Mouse (Mus musculus) kidney, embryonic 16.5 days (tissue): ENCODE data around the gene Jarid2. TPM values are rescaled to one million over a fixed set of nuclear protein-coding genes. Genes with fewer than 3 reads are reported as not detected.

Source experiments
- ATAC-seq: fragments of 200-750 bp; cut with Nextera tagmentation; 2 replicates; pipeline ENCODE4 v1.8.0; 2017; ENCODE audit warnings: moderate TSS enrichment; ENCODE audit not compliant: low FRiP score, low TSS enrichment
- H3K27ac ChIP-seq: fragments of 300-500 bp; sonication (generic); 2 replicates; pipeline ENCODE4 v1.5.1; 2014; ENCODE audit warnings: low read length
- H3K27me3 ChIP-seq: fragments of 300-500 bp; sonication (generic); 2 replicates; pipeline ENCODE4 v1.6.1; 2014; ENCODE audit warnings: low read length, control low read depth, mixed read lengths; ENCODE audit not compliant: insufficient read depth
- H3K36me3 ChIP-seq: fragments of 300-500 bp; sonication (generic); 2 replicates; pipeline ENCODE4 v1.6.1; 2014; ENCODE audit warnings: low read length, control low read depth, mixed read lengths; ENCODE audit not compliant: insufficient read depth
- H3K4me1 ChIP-seq: fragments of 300-500 bp; sonication (generic); 2 replicates; pipeline ENCODE4 v1.6.1; 2014; ENCODE audit warnings: low read length, control low read depth, mixed read lengths; ENCODE audit not compliant: insufficient read depth
- H3K4me2 ChIP-seq: fragments of 300-500 bp; sonication (generic); replicated peaks from 2 replicates; pipeline ENCODE4 v1.6.1; 2014; ENCODE audit warnings: low read depth, low read length
- H3K4me3 ChIP-seq: fragments of 300-500 bp; sonication (generic); 2 replicates; pipeline ENCODE4 v1.5.1; 2014; ENCODE audit warnings: mild to moderate bottlenecking, low read length
- H3K9ac ChIP-seq: fragments of 300-500 bp; sonication (generic); replicated peaks from 2 replicates; pipeline ENCODE4 v1.6.1; 2014; ENCODE audit warnings: low read length
- H3K9me3 ChIP-seq: fragments of 300-500 bp; sonication (generic); 2 replicates; pipeline ENCODE4 v1.6.1; 2016; ENCODE audit warnings: low read length, control low read depth
- WGBS: fragments of 180-500 bp; shearing (Covaris S2); extraction: QIAGEN DNeasy Blood & Tissue Kit; methylation state at CpG from one replicate; pipeline ENCODE4 v1.1.7; 2014; 5-methylcytosine and 5-hydroxymethylcytosine counted together
- polyA plus RNA-seq: library from polyadenylated mRNA; unstranded; fragments of >200 nt; fragmentation: Nextera tagmentation; extraction: Ambion mirVana; gene quantifications from 2 replicates; pipeline ENCODE4 v1.2.1, GENCODE M21; 2015

Gene Jarid2
- polyA plus RNA-seq, 1 experiment from 2014 or later, result 39.7 TPM

DNA sequence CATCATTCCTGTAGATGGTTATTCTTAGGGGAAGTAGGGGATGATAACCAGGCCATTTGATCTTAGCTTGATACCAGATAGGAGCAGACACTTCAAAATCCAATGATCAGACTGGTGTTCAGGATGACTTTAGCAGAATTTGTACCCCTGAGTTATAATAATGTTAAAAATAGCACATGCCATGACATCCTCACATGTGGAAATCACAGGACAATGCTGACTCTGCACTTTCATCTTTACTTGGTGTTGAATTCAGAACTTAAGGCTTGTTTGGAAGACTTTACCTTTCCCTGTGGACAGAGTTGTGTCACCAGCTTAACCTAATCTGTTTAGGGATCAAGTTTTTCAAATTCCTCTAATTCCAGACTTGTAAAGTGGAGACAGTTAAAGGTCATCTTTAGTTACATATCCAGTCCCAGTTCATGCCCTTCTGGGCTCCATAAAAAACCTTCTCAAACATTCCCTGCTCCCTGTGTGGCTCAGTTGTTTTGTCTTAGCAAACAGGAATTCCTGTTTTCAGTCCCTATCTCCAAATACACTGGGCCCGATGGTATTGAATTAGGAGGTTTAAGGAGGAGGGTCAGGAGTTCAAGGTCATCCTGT is 5.9 kb downstream of the Jarid2 start:
- peak overlapping the region; percentile 24; the same call in 1 of the 2 replicates for H3K27ac ChIP-seq
- H3K9ac ChIP-seq, result 0 out of 2 replicates have a peak overlapping the region, but pooled peaks have one; percentile 22
- 21% methylated on average over 1 of the region's 1 CpGs for WGBS
- H3K4me3 ChIP-seq, result no peak overlapping the region
- H3K9me3 ChIP-seq, result no peaks in the 10 kb centered on the region
- peak overlapping the region; percentile 23 for H3K4me2 ChIP-seq
- no peaks in the 10 kb centered on the region for H3K27me3 ChIP-seq
- peaks cover 30% of the 10 kb centered on the region for H3K4me1 ChIP-seq
- no peak for ATAC-seq
- H3K36me3 ChIP-seq, result no peaks in the 10 kb centered on the region

DNA sequence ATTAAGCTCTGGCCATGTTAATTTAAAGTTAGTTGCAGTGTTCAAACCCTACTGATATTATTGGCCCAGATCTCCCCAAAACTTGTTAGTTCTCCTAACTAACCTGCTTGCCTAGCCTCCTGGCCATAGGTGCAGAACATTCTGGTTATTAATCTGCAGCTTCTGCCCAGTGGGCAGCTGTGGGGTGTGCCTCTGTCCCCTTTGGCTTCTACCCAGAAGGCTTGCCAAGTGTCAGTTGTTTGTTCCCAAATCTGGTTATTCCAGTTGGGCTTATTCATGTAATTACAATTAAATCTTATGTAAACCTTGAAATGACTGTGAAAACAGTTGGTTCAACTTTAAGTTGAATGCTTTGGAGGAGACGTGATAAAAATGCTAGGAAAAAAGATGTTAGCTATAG is 8.0 kb downstream of the Jarid2 start:
- Histone ChIP-seq H3K4me1 (peaks cover 30% of the 10 kb centered on the region), H3K4me3 (no peak overlapping the region), H3K9me3 (no peaks in the 10 kb centered on the region), H3K9ac (no peak overlapping the region), H3K4me2 (no peak overlapping the region), H3K27ac (no peak overlapping the region), H3K36me3 (no peaks in the 10 kb centered on the region), H3K27me3 (no peaks in the 10 kb centered on the region)
- ATAC-seq, result no peak
- WGBS, result 63% methylated on average over 1 of the region's 1 CpGs

DNA sequence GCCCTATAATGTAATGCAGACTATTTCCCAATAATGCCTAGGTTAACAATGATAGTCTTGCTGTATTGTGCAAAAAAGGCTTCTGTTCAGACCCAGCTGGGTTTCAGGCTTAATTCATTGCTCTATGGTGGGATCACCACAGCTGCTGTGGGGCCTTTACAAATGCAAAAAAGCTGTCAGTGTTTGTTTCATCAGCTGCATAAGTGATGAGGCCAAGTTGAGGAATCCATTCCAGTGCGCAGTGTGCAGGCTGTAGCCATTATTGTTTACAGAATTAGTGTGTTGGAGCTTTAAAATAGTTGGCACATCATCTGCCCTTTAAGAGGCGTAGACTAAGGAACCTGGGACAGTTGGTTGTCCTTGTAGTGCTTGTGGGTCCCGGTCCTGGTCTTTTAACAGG is 22.5 kb downstream of the Jarid2 start:
- no peak overlapping the region for H3K4me3 ChIP-seq
- no peaks in the 10 kb centered on the region for H3K36me3 ChIP-seq
- no peaks in the 10 kb centered on the region for H3K27me3 ChIP-seq
- H3K9ac ChIP-seq, result no peak overlapping the region
- ATAC-seq, result no peak
- H3K4me2 ChIP-seq, result no peak overlapping the region
- no peaks in the 10 kb centered on the region for H3K9me3 ChIP-seq
- H3K4me1 ChIP-seq, result peaks cover 23% of the 10 kb centered on the region
- no peak overlapping the region for H3K27ac ChIP-seq
- WGBS, result 85% methylated on average over 3 of the region's 3 CpGs

DNA sequence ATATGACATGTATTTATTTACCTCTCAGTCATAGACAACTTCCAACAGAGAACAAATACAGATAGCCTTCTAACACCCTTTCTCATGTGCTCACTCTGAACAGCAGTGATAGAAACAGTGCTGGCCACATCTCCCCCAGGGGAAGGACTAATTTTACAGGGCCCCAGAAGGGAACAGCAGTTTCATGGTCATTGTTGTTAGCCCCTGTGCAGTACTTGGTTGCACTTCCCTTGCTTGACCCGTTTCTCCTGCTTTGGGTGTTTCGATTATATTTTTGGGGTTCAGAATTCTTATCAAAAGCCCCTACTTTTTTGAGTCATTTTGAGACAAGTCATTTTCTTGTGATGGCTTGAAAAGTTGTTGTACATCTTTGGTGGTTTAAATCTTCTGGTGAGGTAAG is 23.9 kb downstream of the Jarid2 start:
- Histone ChIP-seq H3K4me3 (no peak overlapping the region), H3K9me3 (no peaks in the 10 kb centered on the region), H3K27ac (no peak overlapping the region), H3K4me2 (no peak overlapping the region), H3K27me3 (no peaks in the 10 kb centered on the region), H3K36me3 (no peaks in the 10 kb centered on the region), H3K9ac (no peak overlapping the region), H3K4me1 (peaks cover 16% of the 10 kb centered on the region)
- ATAC-seq, result no peak
- WGBS, result 84% methylated on average over 2 of the region's 2 CpGs

DNA sequence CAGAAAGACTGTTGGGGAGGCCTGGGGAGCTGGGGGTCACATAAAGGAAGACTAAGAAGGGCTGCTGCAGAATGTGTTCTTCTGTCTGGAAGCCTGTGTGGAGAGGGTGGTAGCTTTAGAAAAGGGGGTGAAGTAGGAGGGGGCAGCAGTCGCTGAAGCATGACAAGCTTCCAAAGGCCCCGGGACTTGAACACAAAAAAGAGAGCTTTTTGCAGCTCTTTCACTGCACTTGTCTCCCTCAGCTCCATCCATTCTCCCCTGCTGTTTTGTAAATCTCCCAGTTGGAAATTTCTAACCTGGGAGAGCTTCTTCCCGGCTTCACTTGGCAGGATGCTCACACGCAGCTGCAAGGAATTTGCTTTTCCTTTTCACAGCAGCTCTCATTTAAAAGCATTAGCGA is 26.2 kb downstream of the Jarid2 start:
- Histone ChIP-seq H3K27me3 (no peaks in the 10 kb centered on the region), H3K4me1 (peaks cover 19% of the 10 kb centered on the region), H3K36me3 (no peaks in the 10 kb centered on the region), H3K4me3 (no peak overlapping the region), H3K4me2 (no peak overlapping the region), H3K9me3 (no peaks in the 10 kb centered on the region), H3K9ac (no peak overlapping the region; the same call in 1 of the 2 replicates), H3K27ac (peak overlapping the region; percentile 11; the same call in 1 of the 2 replicates)
- 17% methylated on average over 5 of the region's 5 CpGs for WGBS
- no peak for ATAC-seq

DNA sequence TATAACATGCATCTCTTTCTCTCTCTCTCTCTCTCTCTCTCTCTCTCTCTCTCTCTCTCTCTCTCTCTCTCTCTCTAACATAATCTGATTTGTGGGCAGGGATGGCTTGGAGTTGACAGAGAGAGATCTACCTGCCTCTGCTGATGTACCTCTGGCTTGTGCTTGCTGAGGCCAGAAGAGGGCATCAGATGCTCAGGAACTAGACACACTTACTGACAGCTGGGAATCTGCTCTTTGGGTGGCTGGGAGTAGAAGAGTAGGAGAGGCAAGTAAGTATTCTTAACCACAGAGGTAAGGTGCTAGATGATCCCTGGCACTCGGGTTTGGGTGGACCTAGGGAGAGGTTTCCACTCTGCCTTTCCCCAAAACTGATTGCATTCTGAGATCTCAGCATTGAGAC is 29.5 kb downstream of the Jarid2 start:
- Histone ChIP-seq H3K27me3 (no peaks in the 10 kb centered on the region), H3K36me3 (no peaks in the 10 kb centered on the region), H3K27ac (no peak overlapping the region), H3K4me2 (no peak overlapping the region), H3K4me1 (peaks cover 24% of the 10 kb centered on the region), H3K9ac (no peak overlapping the region), H3K4me3 (no peak overlapping the region), H3K9me3 (no peaks in the 10 kb centered on the region)
- no peak for ATAC-seq
- 78% methylated on average over 1 of the region's 1 CpGs for WGBS

DNA sequence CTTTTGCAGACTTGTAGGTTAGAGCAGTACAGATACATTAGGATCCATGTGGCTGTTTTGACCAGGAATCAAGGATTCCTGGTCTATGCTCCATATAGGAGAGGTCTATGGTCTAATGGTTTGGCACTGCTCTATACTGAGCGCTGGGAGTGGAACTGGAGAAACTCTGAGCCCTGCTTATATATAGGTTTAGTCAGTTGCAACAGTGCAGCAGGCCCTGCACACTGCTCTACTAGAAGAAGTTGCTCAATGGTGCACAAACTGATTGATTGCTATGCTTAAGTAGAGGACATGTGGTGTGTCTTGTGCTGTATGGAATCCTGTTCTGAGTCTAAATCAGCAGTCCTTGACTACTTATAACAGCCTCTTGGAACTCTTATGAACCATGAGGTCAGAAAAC is 31.5 kb downstream of the Jarid2 start:
- no peak for ATAC-seq
- Histone ChIP-seq H3K9me3 (no peaks in the 10 kb centered on the region), H3K9ac (no peak overlapping the region), H3K27ac (no peak overlapping the region), H3K36me3 (no peaks in the 10 kb centered on the region), H3K4me1 (0 out of 2 replicates have a peak, but pooled peaks cover 9% of the 10 kb centered on the region), H3K27me3 (no peaks in the 10 kb centered on the region), H3K4me3 (no peak overlapping the region), H3K4me2 (no peak overlapping the region)
- WGBS, result 100% methylated on average over 1 of the region's 1 CpGs

DNA sequence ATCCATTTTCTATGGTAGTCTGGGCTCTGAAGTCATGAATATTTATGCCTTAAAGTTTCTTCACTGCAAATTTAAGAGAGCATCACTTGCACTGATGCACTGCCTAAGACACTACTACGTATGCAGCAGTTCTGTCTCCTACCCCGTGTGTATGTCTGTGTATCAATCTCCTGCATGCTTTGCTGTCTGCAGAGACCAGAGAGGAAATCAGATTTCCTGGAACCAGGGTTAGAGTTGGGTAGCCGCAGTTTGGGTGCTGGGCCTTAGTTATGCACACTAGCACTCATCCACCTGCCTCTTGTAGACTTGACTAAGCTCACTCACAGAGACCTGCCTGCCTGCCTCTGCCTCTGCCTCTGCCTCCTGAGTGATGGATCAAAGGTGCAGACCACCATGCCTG is 33.8 kb downstream of the Jarid2 start:
- 0 out of 2 replicates have a peak, but pooled peaks cover 13% of the 10 kb centered on the region for H3K4me1 ChIP-seq
- no peak for ATAC-seq
- no peaks in the 10 kb centered on the region for H3K27me3 ChIP-seq
- H3K27ac ChIP-seq, result no peak overlapping the region
- no peak overlapping the region for H3K4me3 ChIP-seq
- no peak overlapping the region for H3K9ac ChIP-seq
- H3K36me3 ChIP-seq, result no peaks in the 10 kb centered on the region
- 81% methylated on average over 3 of the region's 3 CpGs for WGBS
- no peak overlapping the region for H3K4me2 ChIP-seq
- no peaks in the 10 kb centered on the region for H3K9me3 ChIP-seq

DNA sequence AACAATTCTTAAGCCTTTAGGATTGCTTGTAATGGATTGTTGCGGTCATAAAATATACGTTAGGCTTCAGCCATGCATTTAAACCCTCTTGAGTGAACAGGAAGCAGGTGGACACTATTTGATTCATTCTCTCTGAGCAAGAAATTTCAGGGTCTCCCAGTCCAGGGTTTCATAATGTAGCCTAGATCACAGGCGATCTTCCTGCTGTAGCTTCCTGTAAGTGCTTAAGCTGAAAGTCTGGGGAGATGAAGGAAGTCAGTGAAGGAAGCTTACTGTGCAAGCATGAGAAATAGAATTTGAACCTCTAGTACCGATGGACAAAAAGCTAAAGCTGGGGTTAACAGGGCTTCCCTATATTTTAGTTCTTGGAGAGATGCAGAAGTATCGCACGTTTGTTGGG is 38.5 kb downstream of the Jarid2 start:
- peaks cover 13% of the 10 kb centered on the region; the same call in 1 of the 2 replicates for H3K4me1 ChIP-seq
- 66% methylated on average over 6 of the region's 6 CpGs for WGBS
- no peaks in the 10 kb centered on the region for H3K9me3 ChIP-seq
- H3K27ac ChIP-seq, result no peak overlapping the region
- no peaks in the 10 kb centered on the region for H3K36me3 ChIP-seq
- no peak for ATAC-seq
- no peak overlapping the region for H3K4me2 ChIP-seq
- no peak overlapping the region for H3K4me3 ChIP-seq
- no peaks in the 10 kb centered on the region for H3K27me3 ChIP-seq
- H3K9ac ChIP-seq, result no peak overlapping the region

DNA sequence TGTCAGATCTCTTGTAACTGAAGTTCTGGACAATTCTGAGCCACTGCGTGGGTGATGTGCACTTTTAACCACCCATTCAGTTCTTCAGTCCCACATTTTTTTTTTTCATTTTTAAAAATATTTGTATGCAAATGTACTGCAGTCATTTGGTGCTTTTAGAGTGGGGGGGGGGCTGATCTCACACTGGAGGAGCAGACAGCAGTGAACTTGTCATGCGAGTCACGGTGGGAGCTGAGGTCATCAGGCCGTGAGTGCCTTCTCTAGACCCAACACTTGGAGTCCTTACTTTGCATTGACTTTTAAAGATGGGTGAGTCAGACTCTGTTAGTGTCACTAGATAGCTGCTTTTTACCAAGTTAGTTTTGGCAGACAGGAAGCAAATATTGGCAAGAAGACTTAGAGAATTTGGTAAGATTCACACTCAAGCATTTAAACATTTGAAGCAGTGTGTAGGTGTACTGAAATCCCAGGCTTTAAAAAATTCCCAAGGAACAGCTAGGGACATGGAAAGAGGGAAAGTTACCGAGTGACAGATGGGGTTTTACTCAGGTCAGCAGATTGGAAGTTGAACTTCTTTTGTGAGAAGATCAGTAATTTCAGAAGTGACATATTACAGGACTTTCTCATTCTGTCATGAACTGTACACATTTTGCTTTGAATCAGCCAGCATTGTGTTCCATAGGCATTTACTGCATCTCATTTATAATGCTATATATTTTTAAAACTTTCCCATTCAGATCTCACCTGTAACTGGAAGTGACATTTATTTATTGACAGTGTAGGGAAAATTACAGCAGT is 41.7 kb downstream of the Jarid2 start:
- no peak overlapping the region for H3K9ac ChIP-seq
- ATAC-seq, result no peak

More for the DNA sequence above, 41.7 kb downstream of the Jarid2 start:
- H3K4me2 ChIP-seq, result no peak overlapping the region
- H3K4me3 ChIP-seq, result no peak overlapping the region
- 0 out of 2 replicates have a peak, but pooled peaks cover 3% of the 10 kb centered on the region for H3K36me3 ChIP-seq
- no peaks in the 10 kb centered on the region for H3K27me3 ChIP-seq
- no peak overlapping the region for H3K27ac ChIP-seq
- H3K9me3 ChIP-seq, result no peaks in the 10 kb centered on the region
- 44% methylated on average over 5 of the region's 5 CpGs for WGBS
- H3K4me1 ChIP-seq, result peaks cover 17% of the 10 kb centered on the region; the same call in 1 of the 2 replicates
